Mouse (Mus musculus) hindbrain, embryonic 14.5 days (tissue): Measurements from ENCODE around the gene Fbrs. TPM values are rescaled to one million over a fixed set of nuclear protein-coding genes. Genes with fewer than 3 reads are reported as not detected.

Experiments used
- ATAC-seq: fragments of 200-750 bp; cut with Nextera tagmentation; 2 replicates; pipeline ENCODE4 v1.8.0; 2017; ENCODE audit warnings: moderate number of reproducible peaks, mild to moderate bottlenecking, moderate TSS enrichment, moderate library complexity; ENCODE audit not compliant: low FRiP score
- DNase-seq: peaks from one replicate; pipeline ENCODE4 v3.0.0-alpha.2; 2015; ENCODE audit warnings: low spot score
- H3K27ac ChIP-seq: fragments of 300-500 bp; sonication (generic); 2 replicates; pipeline ENCODE4 v1.5.1; 2014; ENCODE audit warnings: mild to moderate bottlenecking, moderate library complexity
- H3K27me3 ChIP-seq: fragments of 300-500 bp; sonication (generic); 2 replicates; pipeline ENCODE4 v1.6.1; 2014; ENCODE audit warnings: mild to moderate bottlenecking, low read length, mixed read lengths; ENCODE audit not compliant: control insufficient read depth, insufficient read depth
- H3K36me3 ChIP-seq: fragments of 300-500 bp; sonication (generic); replicated peaks from 2 replicates; pipeline ENCODE4 v1.6.1; 2014; ENCODE audit not compliant: control insufficient read depth, insufficient read depth
- H3K4me1 ChIP-seq: fragments of 300-500 bp; sonication (generic); replicated peaks from 2 replicates; pipeline ENCODE4 v1.6.1; 2014; ENCODE audit warnings: antibody characterized with exemption, low read length, mixed read lengths; ENCODE audit not compliant: control insufficient read depth, insufficient read depth
- H3K4me2 ChIP-seq: fragments of 300-500 bp; sonication (generic); replicated peaks from 2 replicates; pipeline ENCODE4 v1.6.1; 2014; ENCODE audit warnings: mild to moderate bottlenecking, moderate library complexity
- H3K4me3 ChIP-seq: fragments of 300-500 bp; sonication (generic); replicated peaks from 2 replicates; pipeline ENCODE4 v1.5.1; 2014; ENCODE audit warnings: mild to moderate bottlenecking, low read length
- H3K9ac ChIP-seq: fragments of 300-500 bp; sonication (generic); 2 replicates; pipeline ENCODE4 v1.6.1; 2014
- H3K9me3 ChIP-seq: fragments of 300-500 bp; sonication (generic); 2 replicates; pipeline ENCODE4 v1.6.1; 2016; ENCODE audit warnings: low read length; ENCODE audit not compliant: control insufficient read depth
- WGBS: fragments of 180-500 bp; shearing (Covaris S2); extraction: QIAGEN DNeasy Blood & Tissue Kit; methylation state at CpG from one replicate; pipeline ENCODE4 v1.1.7; 2014; 5-methylcytosine and 5-hydroxymethylcytosine counted together
- microRNA-seq: library from miRNA; unstranded; fragments of <30 nt; microRNA quantifications from one replicate; pipeline ENCODE4, GENCODE M21; 2016
- polyA plus RNA-seq: library from polyadenylated mRNA; unstranded; fragments of >200 nt; fragmentation: Nextera tagmentation; extraction: Ambion mirVana; gene quantifications from 2 replicates; pipeline ENCODE4 v1.2.1, GENCODE M21; 2014

Fbrs gene
- polyA plus RNA-seq, 1 experiment from 2014 or later: 13.6 TPM

DNA sequence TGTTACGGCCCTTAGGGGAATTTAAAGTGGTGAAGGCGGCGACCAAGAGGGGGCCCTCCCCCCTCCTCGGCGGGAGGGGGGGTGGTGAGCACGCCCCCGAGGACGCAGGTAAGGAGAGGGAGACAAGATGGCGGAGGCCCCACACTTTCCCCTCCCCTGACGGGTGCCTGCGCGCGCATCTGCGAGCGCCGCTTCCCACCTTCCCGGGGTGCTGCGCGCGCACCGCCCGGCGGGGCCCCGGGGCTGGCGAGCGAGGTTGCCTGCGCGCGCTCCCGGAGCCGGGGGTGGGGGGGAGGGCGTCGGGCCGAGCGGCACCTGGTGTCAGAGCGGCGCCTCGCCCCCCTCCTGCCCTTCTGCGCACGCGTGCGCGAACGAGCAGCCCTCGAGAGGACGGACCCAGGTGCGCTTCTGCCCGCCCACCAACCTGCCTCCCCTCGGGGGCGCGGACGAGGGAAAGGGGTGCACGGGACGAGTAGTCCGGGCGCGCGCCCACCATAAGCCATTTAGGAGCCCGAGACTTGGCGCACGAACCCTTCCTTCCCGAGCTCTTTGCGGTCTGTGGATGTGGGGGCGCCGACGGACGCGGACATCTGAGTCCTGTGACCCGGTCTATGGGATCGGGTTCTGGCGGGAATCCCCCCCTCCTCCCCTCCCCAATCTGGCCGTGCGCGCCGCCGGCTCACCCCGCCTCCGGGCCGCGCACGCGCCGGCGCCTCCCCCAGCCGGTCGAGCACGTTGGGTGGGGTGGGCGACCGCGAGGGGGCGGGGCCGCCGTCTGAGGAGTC, 33.4 kb downstream of the Fbrs start:
- Histone ChIP-seq H3K27me3 (no peaks in the 10 kb centered on the region), H3K4me3 (peak overlapping the region; percentile 88), H3K36me3 (peaks cover 38% of the 10 kb centered on the region), H3K9me3 (no peaks in the 10 kb centered on the region), H3K9ac (peak overlapping the region; percentile 83), H3K27ac (peak overlapping the region; percentile 99), H3K4me2 (peak overlapping the region; percentile 62), H3K4me1 (peaks cover 15% of the 10 kb centered on the region)
- ATAC-seq: peak; percentile 88
- DNase-seq: peak; percentile 95
- 1% methylated on average over 59 of the region's 93 CpGs for WGBS

DNA sequence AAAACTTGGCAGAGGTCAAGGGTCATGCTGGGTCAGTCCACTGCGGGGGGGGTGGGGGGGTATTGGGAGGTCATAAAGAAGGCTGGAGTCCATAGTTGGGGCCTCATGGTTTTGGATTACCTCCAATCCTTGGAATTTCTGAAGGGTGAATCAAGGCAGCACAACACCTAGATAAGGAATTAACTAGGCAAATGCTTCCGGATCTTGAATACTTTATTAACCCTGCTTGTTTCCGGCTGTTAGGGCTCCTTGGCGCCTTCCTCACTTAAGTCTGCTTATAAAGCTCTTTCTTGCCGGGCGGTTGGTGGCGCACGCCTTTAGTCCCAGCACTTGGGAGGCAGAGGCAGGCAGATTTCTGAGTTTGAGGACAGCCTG, 34.0 kb downstream of the Fbrs start:
- Histone ChIP-seq H3K27me3 (no peaks in the 10 kb centered on the region), H3K9ac (peak overlapping the region; percentile 83), H3K4me2 (peak overlapping the region; percentile 62), H3K27ac (peak overlapping the region; percentile 99; the same call in 1 of the 2 replicates), H3K4me3 (peak overlapping the region; percentile 88), H3K9me3 (no peaks in the 10 kb centered on the region), H3K4me1 (peaks cover 15% of the 10 kb centered on the region), H3K36me3 (peaks cover 44% of the 10 kb centered on the region)
- DNase-seq (no peak), ATAC-seq (no peak)
- 51% methylated on average over 8 of the region's 8 CpGs for WGBS

DNA sequence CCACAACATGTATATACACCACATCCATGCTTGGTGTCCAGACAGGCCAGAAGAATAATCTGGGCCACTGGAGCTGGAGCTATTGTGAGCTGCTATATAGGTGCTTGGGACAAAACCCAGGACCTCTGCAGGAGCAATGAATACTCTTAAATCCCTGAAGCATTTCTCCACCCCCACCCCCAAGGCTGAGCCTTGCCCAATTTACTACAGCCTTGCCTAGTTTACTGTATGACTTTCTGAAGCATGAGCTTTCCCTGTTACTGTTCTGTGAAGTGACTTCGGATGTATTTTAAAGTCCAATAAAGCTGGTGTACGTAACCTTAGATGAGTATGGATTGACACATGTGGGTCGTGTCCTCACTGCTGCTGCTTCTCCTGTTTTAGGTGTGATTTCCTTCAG, 34.8 kb downstream of the Fbrs start:
- Histone ChIP-seq H3K27ac (no peak overlapping the region), H3K36me3 (peaks cover 52% of the 10 kb centered on the region), H3K9ac (peak overlapping the region; percentile 21; the same call in 1 of the 2 replicates), H3K4me3 (peak overlapping the region; percentile 88), H3K9me3 (no peaks in the 10 kb centered on the region), H3K4me2 (peak overlapping the region; percentile 62), H3K27me3 (no peaks in the 10 kb centered on the region), H3K4me1 (peaks cover 15% of the 10 kb centered on the region)
- DNase-seq: no peak
- ATAC-seq: no peak
- 90% methylated on average over 3 of the region's 3 CpGs for WGBS

DNA sequence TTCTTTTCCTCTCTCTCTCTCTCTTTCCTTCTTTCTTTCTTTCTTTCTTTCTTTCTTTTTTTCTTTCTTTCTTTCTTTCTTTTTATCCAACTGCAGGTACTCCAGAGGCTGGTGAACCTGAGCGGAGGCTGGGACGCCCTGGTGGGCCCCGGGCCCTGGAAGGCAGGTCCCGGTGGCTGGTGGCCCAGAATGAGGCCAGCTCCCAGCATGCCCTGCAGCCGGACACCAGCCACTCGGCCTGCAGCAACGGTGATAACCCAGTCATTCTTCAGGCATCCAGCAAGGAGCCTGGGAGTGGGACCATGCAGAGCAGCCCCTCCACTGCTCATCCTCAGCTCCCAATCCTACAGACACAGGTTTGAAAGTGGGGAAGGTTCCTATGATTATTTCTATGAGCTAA, 36.8 kb downstream of the Fbrs start:
- WGBS: 94% methylated on average over 7 of the region's 7 CpGs
- peaks cover 72% of the 10 kb centered on the region for H3K36me3 ChIP-seq
- no peak for ATAC-seq
- H3K27ac ChIP-seq: no peak overlapping the region
- H3K27me3 ChIP-seq: no peaks in the 10 kb centered on the region
- H3K4me3 ChIP-seq: no peak overlapping the region
- H3K4me2 ChIP-seq: no peak overlapping the region
- no peak for DNase-seq
- no peaks in the 10 kb centered on the region for H3K9me3 ChIP-seq
- peaks cover 15% of the 10 kb centered on the region for H3K4me1 ChIP-seq
- no peak overlapping the region for H3K9ac ChIP-seq

DNA sequence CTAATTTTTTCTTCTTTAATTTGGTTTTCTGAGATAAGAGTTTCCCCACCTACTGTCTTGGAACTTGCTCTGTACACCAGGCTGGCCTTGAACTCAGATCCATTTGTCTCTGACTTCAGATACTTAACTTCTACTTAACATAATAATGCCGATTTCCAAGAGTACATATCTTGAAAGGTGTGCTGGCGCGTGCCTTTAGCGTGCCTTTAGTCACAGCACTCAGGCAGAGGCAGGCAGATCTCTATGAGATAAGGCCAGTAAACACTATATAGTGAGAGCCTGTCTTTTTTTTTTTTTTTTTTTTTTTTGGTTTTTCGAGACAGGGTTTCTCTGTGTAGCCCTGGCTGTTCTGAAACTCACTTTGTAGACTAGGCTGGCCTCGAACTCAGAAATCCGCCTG, 37.3 kb downstream of the Fbrs start:
- ATAC-seq: no peak
- Histone ChIP-seq H3K9me3 (no peaks in the 10 kb centered on the region), H3K9ac (no peak overlapping the region), H3K4me1 (peaks cover 15% of the 10 kb centered on the region), H3K27ac (no peak overlapping the region), H3K4me2 (no peak overlapping the region), H3K4me3 (no peak overlapping the region), H3K36me3 (peaks cover 77% of the 10 kb centered on the region), H3K27me3 (no peaks in the 10 kb centered on the region)
- 94% methylated on average over 6 of the region's 7 CpGs for WGBS
- no peak for DNase-seq

DNA sequence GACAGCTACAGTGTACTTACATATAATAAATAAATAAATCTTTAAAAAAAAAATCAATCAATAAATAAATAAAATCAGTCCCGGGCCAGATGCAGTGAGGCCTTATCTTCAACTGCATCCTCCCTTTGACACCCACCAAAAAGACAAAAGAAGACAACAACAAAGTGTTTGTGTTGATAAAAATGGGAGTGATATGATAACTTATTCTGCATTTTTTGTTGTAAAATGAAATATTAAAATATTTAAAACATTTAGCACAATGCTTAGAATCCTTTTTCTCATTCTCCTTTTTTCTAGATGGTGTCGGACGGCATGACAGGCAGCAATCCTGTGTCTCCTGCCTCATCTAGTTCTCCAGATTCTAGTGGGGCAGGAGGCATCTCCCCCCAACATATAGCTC, 40.3 kb downstream of the Fbrs start, which contains the start of gene Gm42715:
Gm42715 (plus strand) TSS at position 301 of the 400 bp plus-strand sequence.
- Histone ChIP-seq H3K9ac (no peak within 1 kb of the TSS), H3K36me3 (peaks cover 98% of the 10 kb centered on the region), H3K4me3 (no peak within 1 kb of the TSS), H3K27me3 (no peaks in the 10 kb centered on the region), H3K27ac (no peak within 1 kb of the TSS), H3K9me3 (no peaks in the 10 kb centered on the region), H3K4me2 (no peak within 1 kb of the TSS), H3K4me1 (no peaks in the 10 kb centered on the region)
- WGBS: 95% methylated on average over 3 of the region's 3 CpGs
- no peak for ATAC-seq
- no peak for DNase-seq

Small RNA genes lying within 50 kb of the gene (microRNA-seq; reads per million reads assigned to microRNA genes)
- gene Gm47278 (not detected), gene Mir7060 (0.81 reads per million)

Other genes starting within 250 kb of the Fbrs start
- gene Zfp553, start 246.1 kb upstream of the Fbrs start, polyA plus RNA-seq: 25.0 TPM in 2 replicates
- gene Sept1, start 246.1 kb upstream of the Fbrs start, polyA plus RNA-seq: 8.3 and 9.2 TPM in 2 replicates
- gene Zfp771, start 234.9 kb upstream of the Fbrs start, polyA plus RNA-seq: 63.4 and 63.5 TPM in 2 replicates
- gene Dctpp1, start 218.5 kb upstream of the Fbrs start, polyA plus RNA-seq: 119 and 126 TPM in 2 replicates
- gene Sephs2, start 205.1 kb upstream of the Fbrs start, polyA plus RNA-seq: 76.3 and 80.6 TPM in 2 replicates
- gene Itgal, start 182.9 kb upstream of the Fbrs start, polyA plus RNA-seq: 0.12 and 0.46 TPM in 2 replicates
- gene Zfp768, start 133.6 kb upstream of the Fbrs start, polyA plus RNA-seq: 4.8 and 6.1 TPM in 2 replicates
- 8.2 and 8.5 TPM in 2 replicates for gene Zfp747, start 103.1 kb upstream of the Fbrs start, polyA plus RNA-seq
- 4.5 and 5.7 TPM in 2 replicates for gene 9130019O22Rik, start 92.0 kb upstream of the Fbrs start, polyA plus RNA-seq
- gene E430018J23Rik, start 85.6 kb upstream of the Fbrs start, polyA plus RNA-seq: 6.1 and 6.4 TPM in 2 replicates
- 4.2 and 5.3 TPM in 2 replicates for gene Zfp764, start 72.4 kb upstream of the Fbrs start, polyA plus RNA-seq
- 25.6 and 31.6 TPM in 2 replicates for gene Zfp688, start 57.1 kb upstream of the Fbrs start, polyA plus RNA-seq
- gene Zfp689, start 30.0 kb upstream of the Fbrs start, polyA plus RNA-seq: 12.9 and 14.0 TPM in 2 replicates
- 36.1 and 37.5 TPM in 2 replicates for gene Prr14, start 19.6 kb upstream of the Fbrs start, polyA plus RNA-seq
- 62.1 and 67.3 TPM in 2 replicates for gene Srcap, start 32.8 kb downstream of the Fbrs start, polyA plus RNA-seq
- 15.6 TPM in 2 replicates for gene Gm42715, start 40.4 kb downstream of the Fbrs start, polyA plus RNA-seq
- 7.1 and 10.3 TPM in 2 replicates for gene Tmem265, start 82.2 kb downstream of the Fbrs start, polyA plus RNA-seq
- gene Phkg2, start 94.1 kb downstream of the Fbrs start, polyA plus RNA-seq: 53.5 and 64.3 TPM in 2 replicates
- 9.2 and 9.8 TPM in 2 replicates for gene Ccdc189, start 109.4 kb downstream of the Fbrs start, polyA plus RNA-seq
- gene Rnf40, start 109.6 kb downstream of the Fbrs start, polyA plus RNA-seq: 37.4 and 40.6 TPM in 2 replicates
- gene Zfp629, start 136.6 kb downstream of the Fbrs start, polyA plus RNA-seq: 22.2 and 22.9 TPM in 2 replicates
- gene Bcl7c, start 229.7 kb downstream of the Fbrs start, polyA plus RNA-seq: 50.2 and 57.4 TPM in 2 replicates
- 3.1 and 4.2 TPM in 2 replicates for gene Ctf1, start 233.5 kb downstream of the Fbrs start, polyA plus RNA-seq